Mouse (Mus musculus) left cerebral cortex, postnatal 4 days (tissue): ENCODE data around the gene A630023A22Rik. TPM values are rescaled to one million over a fixed set of nuclear protein-coding genes. Genes with fewer than 3 reads are reported as not detected.

Experiments
- DNase-seq: peaks from one replicate; pipeline ENCODE4 v3.0.0-alpha.2; 2022
- intact Hi-C: fragments of 180-260 bp; cut with DNase I; formaldehyde crosslinking; loops from one replicate; pipeline ENCODE4 v1.15.1; 2025
- total RNA-seq, 2 experiments: library from RNA; stranded (reverse); gene quantifications; 2 replicates each; pipeline ENCODE4 v1.2.3; 2021

A630023A22Rik gene
- total RNA-seq, 2 experiments from 2014 or later = not detected

- intact Hi-C loops = loop anchor here (10.0 kb wide), 2 partner anchors 277 to 487 kb away; no protein-coding TSS in a partner anchor
- DNase-seq = no peak
Observed at GRCm38 (mm10) chr14:34087856-34088398, 14.6 kb downstream of the A630023A22Rik start.

GRCm38 (mm10) chr14:34086806-34087205 lies 15.7 kb downstream of the A630023A22Rik start:
- DNase-seq = peak; percentile 19
- intact Hi-C loops = loop anchor here (10.0 kb wide), 2 partner anchors 278 to 488 kb away; no protein-coding TSS in a partner anchor

DNA sequence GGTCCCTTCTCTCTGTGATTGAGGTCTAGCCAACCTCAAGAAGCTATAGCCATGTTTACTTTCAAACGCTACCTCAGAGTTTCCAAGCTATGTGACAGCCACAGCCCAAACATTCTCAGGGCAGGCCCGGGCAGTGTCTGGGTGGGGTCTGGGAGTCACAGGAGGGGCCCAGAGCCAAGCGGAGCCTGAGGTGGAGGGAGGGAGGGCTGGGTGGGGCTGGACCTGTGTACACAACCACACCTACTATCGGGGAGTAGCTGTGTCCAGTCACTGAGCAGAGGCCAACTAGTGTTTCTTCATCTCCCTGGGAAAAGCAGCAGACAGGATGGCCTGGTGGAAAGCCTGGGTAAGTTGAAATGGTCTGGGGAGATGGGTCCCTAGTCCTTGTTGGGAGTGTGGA lies 16.8 kb downstream of the A630023A22Rik start, which contains the start of gene Anxa8:
TSS of gene Anxa8 (plus strand) at position 251 of the 400 bp plus-strand sequence.
- DNase-seq = no peak
- intact Hi-C loops = loop anchor here (10.0 kb wide), 2 partner anchors 279 to 489 kb away; no protein-coding TSS in a partner anchor

DNA sequence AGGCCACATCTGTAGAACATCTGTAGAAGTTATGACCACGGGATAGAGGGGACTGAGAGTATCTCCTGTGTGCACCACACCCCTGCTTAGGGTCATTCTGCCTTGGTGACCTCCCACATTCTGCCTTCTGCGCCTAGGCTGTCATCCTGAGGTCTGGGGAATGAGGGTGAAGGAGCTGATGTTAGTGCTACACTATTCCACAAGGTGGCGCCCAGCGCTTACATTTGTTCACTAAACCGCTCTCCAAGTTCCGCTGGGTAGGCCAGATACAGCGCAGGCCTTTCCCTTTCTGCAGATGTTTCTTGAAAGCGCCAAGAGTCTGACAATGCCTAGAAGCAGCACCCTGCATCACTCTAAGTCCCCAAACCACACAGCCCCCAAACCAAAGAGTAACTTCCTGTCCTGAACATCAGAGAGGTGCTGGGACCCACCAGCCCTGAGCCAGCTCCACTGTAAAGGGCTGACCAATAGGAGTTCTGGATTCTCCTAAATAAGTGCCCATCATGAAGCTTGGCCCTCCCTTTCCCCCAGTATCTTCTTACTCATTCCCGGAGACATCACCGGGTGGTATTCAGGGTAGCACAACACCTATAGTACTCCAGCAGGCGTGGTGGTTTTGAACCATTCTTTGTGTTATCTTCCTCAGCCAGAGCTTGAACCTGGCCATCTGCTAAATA lies 22.1 kb downstream of the A630023A22Rik start:
- peak; percentile 80 for DNase-seq
- intact Hi-C loops = loop anchor here (5.0 to 10.0 kb wide), 3 partner anchors 137 to 494 kb away; partner anchors contain the start of gene Syt15

DNA sequence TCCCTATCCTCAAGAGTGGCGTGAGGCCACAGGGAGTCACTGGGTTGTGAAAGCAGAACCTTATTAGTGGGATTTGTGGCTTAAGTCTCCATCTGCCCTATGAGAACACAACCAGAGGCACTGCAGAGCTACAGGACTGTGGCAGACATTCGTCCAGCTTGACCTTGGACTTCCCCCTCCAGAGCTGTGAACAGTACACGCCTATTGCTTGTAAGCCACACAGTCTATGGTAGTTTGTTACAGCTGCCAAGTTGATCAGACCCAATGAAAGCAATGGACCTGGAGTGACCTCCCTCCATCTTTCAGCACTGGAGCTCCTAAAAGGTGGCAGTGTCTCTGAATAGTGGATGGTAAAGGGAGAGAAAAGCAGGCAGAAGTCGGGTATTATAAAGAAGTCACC lies 24.3 kb downstream of the A630023A22Rik start:
- intact Hi-C loops = loop anchor here (10.0 kb wide), 1 partner anchor 403 kb away; no protein-coding TSS in a partner anchor
- no peak for DNase-seq

- intact Hi-C loops = loop anchor here (10.0 kb wide), 1 partner anchor 402 kb away; no protein-coding TSS in a partner anchor
- DNase-seq = no peak
Observed at GRCm38 (mm10) chr14:34077222-34077621, 25.3 kb downstream of the A630023A22Rik start.

- intact Hi-C loops = loop anchor here (10.0 kb wide), 1 partner anchor 401 kb away; no protein-coding TSS in a partner anchor
- DNase-seq = no peak
Observed at GRCm38 (mm10) chr14:34075346-34075745, 27.2 kb downstream of the A630023A22Rik start.

- intact Hi-C loops = loop anchor here (10.0 kb wide), 1 partner anchor 397 kb away; no protein-coding TSS in a partner anchor
- no peak for DNase-seq
Observed at GRCm38 (mm10) chr14:34071665-34072064, 30.9 kb downstream of the A630023A22Rik start.

GRCm38 (mm10) chr14:34052516-34052915 lies 50.0 kb downstream of the A630023A22Rik start, which contains the start of gene Antxrl:
Gene Antxrl (plus strand): TSS chr14:34052707.
- intact Hi-C loops = no loop called here
- DNase-seq = no peak

GRCm38 (mm10) chr14:34050101-34050779 lies 52.3 kb downstream of the A630023A22Rik start:
- peak; percentile 77 for DNase-seq
- intact Hi-C loops = no loop called here

- intact Hi-C loops = no loop called here
- DNase-seq = no peak
Observed at GRCm38 (mm10) chr14:34043341-34043740, 59.2 kb downstream of the A630023A22Rik start.

GRCm38 (mm10) chr14:34041241-34041640 lies 61.3 kb downstream of the A630023A22Rik start:
- intact Hi-C loops = no loop called here
- DNase-seq = peak; percentile 27

GRCm38 (mm10) chr14:34033841-34034610 lies 68.5 kb downstream of the A630023A22Rik start:
- intact Hi-C loops = no loop called here
- no peak for DNase-seq

- no peak for DNase-seq
- intact Hi-C loops = no loop called here
Observed at GRCm38 (mm10) chr14:34026710-34027109, 75.8 kb downstream of the A630023A22Rik start.

GRCm38 (mm10) chr14:34016938-34017337 lies 85.6 kb downstream of the A630023A22Rik start:
- intact Hi-C loops = no loop called here
- no peak for DNase-seq

GRCm38 (mm10) chr14:34016381-34016780 lies 86.2 kb downstream of the A630023A22Rik start, which contains the start of gene Gm5460:
Gene Gm5460 (plus strand): TSS chr14:34016758.
- intact Hi-C loops = no loop called here
- no peak for DNase-seq

DNA sequence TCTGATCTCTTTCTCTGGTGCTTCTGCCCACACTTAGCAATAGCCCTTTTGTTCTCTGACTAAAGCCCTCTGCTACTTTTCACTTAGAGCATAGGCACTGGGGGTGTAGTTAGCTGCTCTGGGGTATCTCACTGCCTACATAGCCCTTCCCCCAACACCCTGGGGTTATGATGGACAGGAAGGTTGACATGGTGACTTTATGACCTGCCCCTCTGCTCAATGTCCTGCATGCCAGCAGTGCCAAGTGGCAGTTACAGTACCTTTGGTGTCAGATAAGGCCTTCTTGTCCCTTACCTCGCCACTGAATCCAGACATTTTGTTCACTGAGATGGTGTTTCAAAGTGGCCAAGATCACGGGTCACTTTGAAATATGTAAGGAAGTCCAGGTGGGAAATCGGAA lies 87.5 kb downstream of the A630023A22Rik start, which contains the start of gene Gm30083:
TSS of gene Gm30083 (minus strand) at position 120 of the 400 bp plus-strand sequence.
- no peak for DNase-seq
- intact Hi-C loops = no loop called here

- no peak for DNase-seq
- intact Hi-C loops = no loop called here
Observed at GRCm38 (mm10) chr14:34002358-34002757, 100.2 kb downstream of the A630023A22Rik start.

GRCm38 (mm10) chr14:34001445-34001844 lies 101.1 kb downstream of the A630023A22Rik start:
- DNase-seq = no peak
- intact Hi-C loops = no loop called here
